Mouse (Mus musculus) layer of hippocampus, adult 18-20 months (tissue): ENCODE measurements at regions not wholly inside any gene's neighbourhood (a gene's known extent, or its start where the extent isn't known, plus 50 kb on each side); places are given as distances from the start of the nearest gene placed in this dataset.
"Not testable (repeated sequence)": the region's sequence is repeated elsewhere in the genome, so short reads cannot be mapped to it uniquely, and the experiment has no call there.

ENCODE experiments used
- DNase-seq, 2 experiments: peaks; one replicate each; pipeline ENCODE4 v3.0.0; 2022; ENCODE audit warnings: low spot score in 2 of 2

DNA sequence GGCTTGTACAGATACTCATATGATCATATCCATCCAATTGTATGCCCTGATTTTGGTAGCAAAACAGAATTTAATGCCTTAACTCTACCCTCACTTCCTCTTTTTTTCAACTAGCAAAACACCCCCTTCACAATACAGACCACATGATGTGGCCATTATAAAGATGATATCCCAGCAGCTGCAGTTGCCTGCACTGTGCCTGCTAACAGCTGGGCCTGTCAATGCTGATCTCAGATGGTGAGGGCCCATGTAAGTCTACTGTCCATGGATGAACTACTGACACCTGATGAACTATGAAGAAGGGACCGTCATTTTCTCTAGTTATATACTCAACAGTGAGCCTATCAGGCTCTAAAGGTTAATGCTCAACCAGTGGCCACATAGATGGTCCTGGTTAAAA, 191.8 kb upstream of the Fmr1 start:
- DNase-seq: no peak

DNA sequence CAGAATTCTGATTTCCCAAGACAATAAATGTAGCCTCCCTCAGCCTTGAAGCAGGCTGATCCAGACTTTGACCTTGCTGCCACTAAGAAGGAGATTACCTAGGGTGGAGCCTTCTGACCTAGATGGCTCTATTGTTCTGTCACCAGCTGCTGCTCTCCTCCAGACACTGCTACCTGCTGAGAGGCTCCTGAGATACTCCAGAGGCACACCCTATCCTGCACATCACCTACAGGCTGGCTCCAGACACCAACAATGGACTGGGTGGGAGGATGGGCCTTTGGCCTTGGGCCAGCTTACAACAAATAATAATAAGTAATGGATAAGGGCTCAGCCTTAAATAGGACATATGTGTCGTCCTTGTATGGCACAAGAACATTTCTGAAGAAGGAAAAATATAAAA, 186.3 kb upstream of the Fmr1 start:
- DNase-seq: not testable (repeated sequence)

DNA sequence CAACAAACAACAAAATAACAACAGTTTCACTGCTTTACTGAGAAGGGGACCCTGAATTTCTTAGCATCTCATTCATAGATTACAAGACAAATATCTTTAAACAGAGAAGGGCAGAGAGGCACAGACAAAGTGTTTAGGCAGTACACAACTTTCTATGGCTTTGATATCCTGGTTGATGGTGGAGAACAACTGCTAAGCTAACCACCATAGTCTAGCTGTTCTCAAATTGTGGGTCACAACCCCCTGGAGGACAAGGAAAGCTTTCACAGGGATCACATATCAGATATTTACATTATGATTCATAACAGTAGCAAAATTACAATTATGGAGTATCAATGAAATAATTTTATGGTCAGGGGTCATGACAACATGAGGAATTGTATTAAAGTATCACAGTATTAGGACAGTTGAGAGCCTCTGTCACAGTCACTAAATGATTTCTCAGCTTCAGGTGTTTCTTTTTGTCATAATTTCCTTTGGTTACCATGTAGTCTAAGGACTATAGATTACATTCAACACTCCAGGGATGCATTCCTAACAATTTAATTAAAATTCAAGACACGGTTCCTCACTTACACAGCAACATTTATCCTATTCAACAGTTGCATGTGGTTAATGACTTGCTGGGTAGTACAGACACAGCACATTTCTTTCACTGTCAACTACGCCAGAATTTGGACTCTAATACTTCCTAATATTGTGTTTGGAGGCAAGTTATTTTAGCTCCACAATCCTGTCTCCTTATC, 183.8 kb upstream of the Fmr1 start:
- no peak for DNase-seq

DNA sequence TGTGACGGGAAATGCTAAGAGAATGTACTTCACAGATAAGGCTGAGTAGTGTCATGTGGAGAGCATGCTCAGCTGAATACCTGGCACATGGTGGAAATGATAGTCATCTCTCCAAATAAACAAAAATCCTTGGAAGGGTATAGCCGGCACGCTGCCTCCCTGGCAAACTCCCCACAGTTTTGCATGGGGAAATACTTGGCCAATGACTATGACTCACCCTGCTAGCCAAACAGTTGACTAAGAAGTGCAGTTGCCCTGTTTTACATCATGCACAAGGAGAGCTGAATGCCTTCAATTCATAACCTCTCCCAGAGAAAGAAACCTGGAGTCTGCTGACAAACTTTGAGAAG, 183.2 kb upstream of the Fmr1 start:
- no peak for DNase-seq

DNA sequence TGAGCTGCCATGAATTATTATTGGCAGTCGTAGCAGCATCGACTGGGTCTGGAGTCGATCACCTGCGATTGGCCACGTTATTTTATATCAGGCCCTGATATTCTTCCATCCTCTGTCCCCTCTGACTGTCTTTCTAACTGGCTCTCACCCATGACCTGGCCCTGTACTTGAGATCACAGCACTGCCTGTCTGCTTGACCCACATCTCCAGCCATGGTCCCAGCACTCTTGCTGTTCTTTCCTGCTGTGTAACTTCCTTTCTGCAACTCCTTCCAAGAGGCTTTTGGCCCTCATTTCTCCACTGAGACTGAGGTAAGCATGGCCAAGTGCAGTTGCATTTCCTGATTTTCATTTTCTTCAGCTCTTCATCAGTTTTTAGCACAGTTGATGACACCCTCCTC, 182.6 kb upstream of the Fmr1 start:
- no peak for DNase-seq

DNA sequence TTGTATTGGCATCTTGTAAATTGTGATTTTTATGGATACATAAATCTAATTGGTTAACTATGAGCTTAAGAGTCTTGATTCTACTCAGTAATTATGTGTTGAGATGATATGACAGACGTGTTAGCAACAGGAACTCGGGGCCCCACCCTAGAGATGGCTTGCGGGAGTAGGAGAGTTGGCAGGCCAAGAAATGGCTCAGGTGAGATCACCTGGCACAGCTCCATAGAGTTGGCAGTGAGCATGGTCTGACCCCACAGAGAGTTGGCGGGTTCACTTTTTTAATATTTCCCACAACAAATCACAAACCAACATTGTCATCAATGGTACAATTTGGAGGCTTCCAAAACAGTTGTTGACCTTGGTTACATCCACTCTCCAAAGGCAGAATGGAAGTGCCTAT, 180.5 kb upstream of the Fmr1 start:
- no peak for DNase-seq

DNA sequence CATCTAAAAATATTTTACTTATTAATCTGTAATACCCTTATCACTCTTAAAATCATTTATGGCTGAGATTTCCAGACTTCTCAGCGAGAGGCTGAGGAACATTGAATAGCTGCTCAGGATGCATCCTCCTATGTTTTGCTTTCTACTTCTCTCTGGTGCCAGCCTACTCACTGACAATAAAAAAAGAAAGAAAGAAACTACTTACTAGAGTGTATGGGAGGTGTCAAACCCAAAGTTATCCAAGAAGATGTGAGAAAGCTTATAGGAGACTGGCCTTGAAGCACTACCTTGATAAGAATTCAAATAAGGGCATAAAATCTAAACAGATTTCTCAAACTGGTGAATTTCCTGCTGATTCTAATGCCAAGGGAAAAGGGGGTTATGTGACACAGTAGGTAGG, 175.4 kb upstream of the Fmr1 start:
- DNase-seq: no peak

DNA sequence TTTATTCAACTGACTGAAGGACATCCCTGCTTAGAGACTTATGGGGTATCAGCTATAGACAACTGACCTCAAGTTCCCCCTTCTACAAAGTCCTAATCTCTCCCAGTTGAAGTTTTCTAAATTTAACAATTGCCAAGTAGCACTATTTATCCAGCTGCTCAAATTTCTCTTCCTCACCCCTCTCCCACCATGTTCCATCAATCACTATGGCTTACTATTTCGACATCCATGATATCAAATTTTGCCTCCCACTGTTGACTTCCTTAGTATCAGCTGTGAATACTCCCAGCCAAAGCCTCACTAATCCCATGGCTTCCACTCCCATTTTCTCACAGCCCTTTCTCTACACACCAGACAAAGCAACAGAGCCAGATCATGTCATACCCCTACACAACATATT, 170.7 kb upstream of the Fmr1 start:
- no peak for DNase-seq

DNA sequence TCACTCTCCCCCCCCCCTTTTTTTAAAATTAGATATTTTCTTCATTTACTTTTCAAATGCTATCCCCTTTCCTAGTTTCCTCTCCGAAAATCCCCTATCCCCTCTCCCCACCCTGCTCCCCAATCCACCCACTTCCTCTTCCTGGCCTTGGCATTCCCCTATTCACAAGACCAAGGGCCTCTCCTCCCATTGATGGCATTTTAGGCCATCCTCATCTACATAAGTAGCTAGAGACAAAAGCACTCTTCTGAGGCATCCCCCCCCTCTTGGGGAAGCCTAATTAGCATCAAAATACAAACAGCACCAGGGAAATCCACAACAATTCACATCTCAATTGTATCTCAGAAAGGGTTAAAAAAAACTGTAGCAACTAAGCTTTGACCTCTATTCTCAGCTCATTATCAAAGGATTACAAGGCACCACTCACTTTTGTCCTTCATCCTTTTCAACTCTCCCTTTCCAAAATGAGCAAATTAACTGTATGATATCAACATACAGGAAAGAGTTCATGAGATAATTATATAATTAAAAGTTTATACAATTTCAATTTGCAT, 166.1 kb upstream of the Fmr1 start:
- no peak for DNase-seq

DNA sequence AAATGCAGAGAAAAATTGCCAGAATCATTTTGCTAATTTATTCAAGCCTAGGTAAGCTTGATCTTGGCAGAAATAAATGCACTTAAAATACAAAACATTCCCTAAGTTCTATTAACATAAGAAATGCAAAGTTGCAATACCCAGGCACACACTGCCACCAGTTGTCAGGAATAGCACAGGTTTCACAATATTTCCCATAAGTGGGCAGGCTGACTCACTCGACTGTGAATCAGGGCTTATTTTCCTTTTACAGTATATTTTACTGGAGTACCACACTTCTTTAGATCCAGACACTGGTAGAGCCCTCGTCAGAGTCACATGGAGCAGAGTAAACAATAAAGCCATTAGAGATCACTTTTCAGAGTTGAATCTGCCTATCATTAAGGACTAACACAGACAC, 131.8 kb upstream of the Fmr1 start:
- peak in 1 of 2 experiments; percentile 45 for DNase-seq

DNA sequence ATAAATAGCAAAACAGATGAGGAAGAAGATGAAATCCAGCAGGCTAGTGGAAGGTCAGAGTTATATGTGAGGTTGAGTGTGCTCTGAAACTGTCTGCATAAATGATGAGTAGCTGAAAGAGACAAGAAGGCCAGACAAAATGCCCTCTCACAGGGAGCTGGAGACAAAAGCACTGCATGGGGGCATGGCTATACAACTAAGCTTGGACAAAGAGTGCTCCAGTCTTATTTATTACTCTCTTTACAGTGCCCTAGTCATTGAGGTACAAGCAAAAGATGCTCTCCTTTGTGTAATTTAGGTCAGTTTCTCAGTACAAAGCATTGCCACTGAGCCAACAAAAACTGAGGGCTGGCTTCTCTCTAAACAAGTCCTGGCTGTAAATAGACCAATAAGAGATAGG, 124.3 kb upstream of the Fmr1 start:
- DNase-seq: no peak

DNA sequence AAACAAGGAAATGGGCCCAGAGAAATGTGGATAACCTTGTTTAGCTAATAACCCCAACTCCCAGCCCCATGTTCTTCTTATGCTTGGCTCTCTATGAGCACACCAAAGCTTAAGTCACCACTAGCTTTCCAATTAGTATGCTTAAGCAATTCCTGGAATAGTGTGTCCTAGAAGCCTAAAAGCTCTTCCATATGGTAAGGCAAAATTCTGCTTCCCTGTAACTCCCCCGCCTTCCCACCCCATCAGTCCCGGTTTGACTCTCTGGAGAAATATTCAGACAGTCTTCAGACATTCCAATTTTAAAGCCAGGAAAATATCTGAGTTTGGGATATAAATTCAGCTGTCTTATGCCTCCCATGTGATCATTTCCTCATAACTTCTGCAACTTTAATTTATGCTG, 120.6 kb upstream of the Fmr1 start:
- DNase-seq: peak in 1 of 2 experiments; percentile 12

DNA sequence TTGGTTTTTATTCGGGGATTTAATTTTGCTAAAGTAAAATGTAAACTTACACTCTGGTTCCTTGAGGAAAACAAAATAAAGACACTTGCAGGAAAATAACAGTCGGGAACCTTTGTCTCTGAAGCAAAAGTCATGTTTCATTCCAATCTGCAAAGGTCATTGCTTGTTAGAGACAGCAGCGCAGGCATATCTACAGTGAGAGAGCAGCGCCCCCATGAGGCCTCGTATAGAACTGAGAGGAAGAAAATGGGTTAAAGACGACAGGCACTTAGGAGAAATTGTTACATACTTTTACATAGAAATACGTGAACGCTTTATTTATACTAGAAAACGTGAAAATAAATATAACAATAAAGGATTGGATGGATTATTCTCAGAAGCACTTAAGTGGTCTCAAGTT, 93.1 kb upstream of the Fmr1 start:
- peak; percentile 3 to 57 for DNase-seq

DNA sequence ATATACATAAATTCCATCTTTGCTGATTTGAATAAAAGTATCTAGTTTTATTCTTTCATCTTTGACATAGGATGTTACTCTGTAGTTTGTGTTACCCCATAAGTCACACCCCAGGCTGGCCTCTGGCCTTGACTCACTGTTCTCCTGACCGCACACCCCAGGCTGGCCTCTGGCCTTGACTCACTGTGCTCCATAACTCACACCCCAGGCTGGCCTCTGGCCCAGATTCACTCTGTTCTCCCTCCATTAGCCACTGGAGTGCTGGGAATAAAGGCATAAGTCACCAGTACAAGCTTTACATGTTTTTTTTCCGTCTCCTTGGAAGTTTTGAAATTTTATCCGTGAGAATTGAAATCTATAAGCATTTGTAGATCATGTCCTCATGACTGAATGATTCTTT, 56.2 kb upstream of the Fmr1 start:
- DNase-seq: no peak
